Mouse (Mus musculus) hindbrain, embryonic 13.5 days (tissue): ENCODE measurements around the gene Atxn7l1. TPM values are rescaled to one million over a fixed set of nuclear protein-coding genes. Genes with fewer than 3 reads are reported as not detected.

Experiments
- ATAC-seq: fragments of 200-750 bp; cut with Nextera tagmentation; 2 replicates; pipeline ENCODE4 v1.8.0; 2017; ENCODE audit warnings: moderate TSS enrichment; ENCODE audit not compliant: low FRiP score
- H3K27ac ChIP-seq: fragments of 300-500 bp; sonication (generic); 2 replicates; pipeline ENCODE4 v1.5.1; 2015; ENCODE audit warnings: inconsistent platforms, mild to moderate bottlenecking, moderate library complexity
- H3K27me3 ChIP-seq: fragments of 300-500 bp; sonication (generic); 2 replicates; pipeline ENCODE4 v1.6.1; 2015; ENCODE audit warnings: mild to moderate bottlenecking, inconsistent platforms
- H3K36me3 ChIP-seq: fragments of 300-500 bp; sonication (generic); 2 replicates; pipeline ENCODE4 v1.6.1; 2015; ENCODE audit warnings: mild to moderate bottlenecking, inconsistent platforms
- H3K4me1 ChIP-seq: fragments of 300-500 bp; sonication (generic); replicated peaks from 2 replicates; pipeline ENCODE4 v1.6.1; 2015; ENCODE audit warnings: inconsistent platforms
- H3K4me2 ChIP-seq: fragments of 300-500 bp; sonication (generic); 2 replicates; pipeline ENCODE4 v1.6.1; 2015; ENCODE audit warnings: inconsistent platforms, mild to moderate bottlenecking, moderate library complexity
- H3K4me3 ChIP-seq: fragments of 300-500 bp; sonication (generic); 2 replicates; pipeline ENCODE4 v1.5.1; 2015; ENCODE audit warnings: mild to moderate bottlenecking, inconsistent platforms
- H3K9ac ChIP-seq: fragments of 300-500 bp; sonication (generic); 2 replicates; pipeline ENCODE4 v1.6.1; 2015; ENCODE audit warnings: mild to moderate bottlenecking, inconsistent platforms
- H3K9me3 ChIP-seq: fragments of 300-500 bp; sonication (generic); 2 replicates; pipeline ENCODE4 v1.6.1; 2016; ENCODE audit warnings: inconsistent platforms
- WGBS: fragments of 180-500 bp; shearing (Covaris S2); methylation state at CpG from one replicate; pipeline ENCODE4 v1.1.7; 2015; 5-methylcytosine and 5-hydroxymethylcytosine counted together
- polyA plus RNA-seq: library from polyadenylated mRNA; unstranded; fragments of >200 nt; fragmentation: Nextera tagmentation; extraction: Ambion mirVana; gene quantifications from 2 replicates; pipeline ENCODE4 v1.2.1, GENCODE M21; 2015

Atxn7l1 gene
- polyA plus RNA-seq, 1 experiment from 2014 or later = 22.4 TPM

DNA sequence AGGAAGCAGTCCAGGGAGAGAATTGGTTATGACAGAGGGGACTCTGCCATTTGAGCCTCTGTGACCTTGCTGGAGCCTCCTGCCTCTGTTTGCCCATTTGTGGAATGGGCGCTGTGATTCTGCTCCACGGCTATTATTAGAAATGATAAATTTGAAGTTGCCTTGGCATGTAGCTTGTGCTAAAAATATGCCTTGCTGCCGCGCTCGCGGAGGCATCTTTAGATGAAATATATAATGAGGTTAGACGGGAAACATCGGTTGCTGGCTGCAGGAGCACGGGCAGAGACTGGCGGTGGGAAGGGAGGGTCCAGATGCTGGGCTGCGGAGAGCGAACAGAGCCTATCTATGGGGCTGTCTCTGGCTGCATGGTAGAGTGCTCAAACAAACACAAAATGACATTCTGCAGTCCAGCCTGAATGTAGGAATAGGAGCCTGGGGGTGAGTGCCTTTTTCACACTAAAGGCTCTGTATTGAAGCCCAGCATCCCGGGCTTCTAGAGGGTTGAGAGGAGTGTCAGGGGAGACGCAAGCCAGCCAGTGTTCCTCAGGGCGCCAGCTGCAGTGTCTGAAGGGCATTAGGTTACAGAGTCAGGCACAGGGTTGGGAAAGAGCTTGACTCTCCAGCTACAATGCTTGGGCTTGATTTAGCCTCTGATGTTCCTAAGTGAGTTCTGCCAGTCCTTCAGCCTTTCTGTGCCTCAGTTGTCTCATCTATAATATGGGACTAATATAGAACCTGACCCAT is 96.8 kb downstream of the Atxn7l1 start:
- Histone ChIP-seq H3K4me3 (no peak overlapping the region), H3K9ac (0 out of 2 replicates have a peak overlapping the region, but pooled peaks have one; percentile 35), H3K9me3 (no peaks in the 10 kb centered on the region), H3K27me3 (no peaks in the 10 kb centered on the region), H3K4me1 (peaks cover 78% of the 10 kb centered on the region), H3K27ac (peak overlapping the region; percentile 56), H3K4me2 (no peak overlapping the region), H3K36me3 (no peaks in the 10 kb centered on the region)
- 54% methylated on average over 15 of the region's 15 CpGs for WGBS
- peak; percentile 38; the same call in 1 of the 2 replicates for ATAC-seq

DNA sequence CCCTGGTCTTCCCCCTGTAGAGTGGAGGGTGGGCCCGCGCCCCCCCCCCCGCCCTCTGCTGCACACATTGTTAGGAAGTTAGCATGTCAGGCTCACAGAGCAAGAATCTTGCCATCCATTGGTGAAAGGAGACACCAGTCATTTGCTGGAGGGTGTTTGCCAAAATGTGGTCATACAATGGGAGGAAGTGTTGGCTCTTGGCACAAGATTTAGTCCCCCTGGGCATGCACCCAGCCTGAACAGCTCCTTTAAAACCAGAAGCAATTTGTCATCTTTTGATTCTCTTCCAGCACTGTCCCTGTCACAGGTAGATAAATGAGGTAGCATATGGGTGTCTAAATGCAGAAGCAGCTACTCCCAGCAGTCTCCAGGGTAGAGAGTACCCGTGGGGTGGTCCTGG is 98.0 kb downstream of the Atxn7l1 start:
- WGBS = 62% methylated on average over 4 of the region's 4 CpGs
- Histone ChIP-seq H3K36me3 (peaks cover 8% of the 10 kb centered on the region), H3K9ac (no peak overlapping the region), H3K9me3 (no peaks in the 10 kb centered on the region), H3K27ac (peak overlapping the region; percentile 65), H3K4me2 (no peak overlapping the region), H3K4me3 (no peak overlapping the region), H3K27me3 (no peaks in the 10 kb centered on the region), H3K4me1 (peaks cover 82% of the 10 kb centered on the region)
- no peak for ATAC-seq

DNA sequence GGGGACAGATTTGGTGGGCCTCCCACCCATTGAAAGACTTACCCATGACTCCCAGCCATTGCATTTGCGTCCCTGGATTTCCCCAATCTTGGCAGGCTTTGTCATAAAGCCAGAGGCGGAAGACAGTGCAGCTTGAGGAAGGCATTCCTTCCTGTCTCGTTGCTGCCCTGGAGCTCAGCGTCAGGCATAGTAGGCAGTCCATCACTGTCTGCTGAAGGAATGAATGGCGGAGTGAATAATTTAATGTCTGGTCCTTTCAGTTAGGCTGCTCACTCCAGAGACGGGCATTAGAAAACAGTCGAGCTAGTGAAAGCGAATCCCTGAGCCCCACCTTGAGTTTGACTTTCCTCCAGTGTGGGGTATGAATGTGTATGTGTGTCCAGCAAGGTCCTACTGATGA is 99.4 kb downstream of the Atxn7l1 start:
- H3K9ac ChIP-seq = no peak overlapping the region
- no peak overlapping the region for H3K4me3 ChIP-seq
- ATAC-seq = peak; percentile 8; the same call in 1 of the 2 replicates
- H3K4me2 ChIP-seq = no peak overlapping the region
- WGBS = 31% methylated on average over 8 of the region's 8 CpGs
- H3K36me3 ChIP-seq = peaks cover 8% of the 10 kb centered on the region
- H3K27me3 ChIP-seq = no peaks in the 10 kb centered on the region
- H3K4me1 ChIP-seq = peaks cover 84% of the 10 kb centered on the region
- peak overlapping the region; percentile 65 for H3K27ac ChIP-seq
- H3K9me3 ChIP-seq = no peaks in the 10 kb centered on the region

DNA sequence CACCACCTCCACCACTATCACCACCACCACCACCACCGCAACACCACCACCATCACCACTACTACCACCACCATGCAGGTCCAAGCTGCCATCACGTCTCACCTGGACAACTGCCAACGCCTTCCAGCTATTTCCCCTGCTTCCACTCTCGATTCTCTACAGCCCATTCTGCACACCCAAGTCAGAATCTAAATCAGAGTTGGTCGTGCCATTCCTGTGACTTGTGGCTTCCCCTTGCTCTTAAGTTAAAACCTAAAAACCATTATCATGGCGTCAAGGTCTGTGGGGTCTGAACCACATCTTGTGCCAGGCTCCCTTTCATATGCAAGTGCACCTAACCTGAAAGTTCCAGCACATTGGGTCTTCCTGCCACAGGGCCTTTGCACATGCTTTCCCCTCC is 102.7 kb downstream of the Atxn7l1 start:
- no peaks in the 10 kb centered on the region for H3K27me3 ChIP-seq
- no peaks in the 10 kb centered on the region for H3K9me3 ChIP-seq
- peak overlapping the region; percentile 68 for H3K27ac ChIP-seq
- H3K4me3 ChIP-seq = no peak overlapping the region
- no peak overlapping the region for H3K9ac ChIP-seq
- 92% methylated on average over 6 of the region's 6 CpGs for WGBS
- H3K36me3 ChIP-seq = peaks cover 8% of the 10 kb centered on the region
- peaks cover 76% of the 10 kb centered on the region for H3K4me1 ChIP-seq
- no peak for ATAC-seq
- no peak overlapping the region for H3K4me2 ChIP-seq

- Histone ChIP-seq H3K27ac (0 out of 2 replicates have a peak overlapping the region, but pooled peaks have one; percentile 40), H3K4me3 (no peak overlapping the region), H3K27me3 (no peaks in the 10 kb centered on the region), H3K4me2 (no peak overlapping the region), H3K9me3 (no peaks in the 10 kb centered on the region), H3K36me3 (peaks cover 8% of the 10 kb centered on the region), H3K9ac (no peak overlapping the region), H3K4me1 (peaks cover 70% of the 10 kb centered on the region)
- WGBS = 59% methylated on average over 8 of the region's 8 CpGs
- 0 out of 2 replicates have a peak, but pooled peaks have one; percentile 11 for ATAC-seq
Observed at GRCm38 (mm10) chr12:33251399-33251798, 103.9 kb downstream of the Atxn7l1 start.

DNA sequence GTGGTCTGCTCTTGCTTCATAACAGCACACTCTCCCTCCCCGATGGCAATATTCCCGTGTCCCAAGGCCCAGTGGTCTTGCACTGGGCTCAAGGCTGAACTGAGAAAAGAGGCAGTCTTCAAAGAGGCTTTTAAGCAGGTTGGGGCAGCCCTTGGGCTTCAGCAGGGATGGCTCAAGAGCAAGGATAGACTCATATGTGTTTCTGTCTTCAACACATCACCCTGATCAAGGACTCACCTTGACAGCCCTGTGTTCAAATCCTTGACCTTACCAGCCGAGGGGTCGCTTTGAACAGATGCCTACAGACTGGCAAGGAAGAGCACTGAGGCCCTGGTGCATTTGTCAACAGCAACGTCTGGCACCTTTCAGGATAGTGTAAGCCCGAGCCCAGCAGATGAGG is 105.1 kb downstream of the Atxn7l1 start:
- Histone ChIP-seq H3K4me2 (no peak overlapping the region), H3K4me3 (no peak overlapping the region), H3K36me3 (peaks cover 8% of the 10 kb centered on the region), H3K9me3 (no peaks in the 10 kb centered on the region), H3K27me3 (no peaks in the 10 kb centered on the region), H3K4me1 (peaks cover 58% of the 10 kb centered on the region), H3K9ac (no peak overlapping the region), H3K27ac (peak overlapping the region; percentile 69; the same call in 1 of the 2 replicates)
- WGBS = 81% methylated on average over 6 of the region's 6 CpGs
- ATAC-seq = no peak

DNA sequence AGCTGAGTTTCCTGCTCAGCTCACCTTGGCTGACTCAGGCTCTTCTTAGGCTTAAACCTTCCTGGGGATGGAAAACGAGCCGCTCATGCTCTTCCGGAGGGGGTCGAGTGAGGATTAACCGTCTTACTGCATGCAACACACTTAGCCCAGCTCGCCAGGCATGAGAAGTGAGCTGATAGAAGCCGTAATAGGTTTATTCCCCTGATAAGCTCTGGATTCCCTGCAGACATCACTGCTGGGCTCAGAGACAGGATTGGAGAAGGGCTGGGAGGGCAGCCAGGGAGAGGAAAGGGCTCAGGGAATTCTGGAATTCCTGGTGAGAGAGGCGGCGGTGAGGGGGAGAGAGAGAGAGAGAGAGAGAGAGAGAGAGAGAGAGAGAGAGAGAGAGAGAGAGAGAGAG is 105.7 kb downstream of the Atxn7l1 start:
- Histone ChIP-seq H3K4me3 (no peak overlapping the region), H3K9me3 (no peaks in the 10 kb centered on the region), H3K27me3 (no peaks in the 10 kb centered on the region), H3K4me1 (peaks cover 52% of the 10 kb centered on the region), H3K36me3 (peaks cover 8% of the 10 kb centered on the region), H3K4me2 (no peak overlapping the region), H3K9ac (no peak overlapping the region), H3K27ac (peak overlapping the region; percentile 69)
- ATAC-seq = no peak
- WGBS = 54% methylated on average over 9 of the region's 9 CpGs

DNA sequence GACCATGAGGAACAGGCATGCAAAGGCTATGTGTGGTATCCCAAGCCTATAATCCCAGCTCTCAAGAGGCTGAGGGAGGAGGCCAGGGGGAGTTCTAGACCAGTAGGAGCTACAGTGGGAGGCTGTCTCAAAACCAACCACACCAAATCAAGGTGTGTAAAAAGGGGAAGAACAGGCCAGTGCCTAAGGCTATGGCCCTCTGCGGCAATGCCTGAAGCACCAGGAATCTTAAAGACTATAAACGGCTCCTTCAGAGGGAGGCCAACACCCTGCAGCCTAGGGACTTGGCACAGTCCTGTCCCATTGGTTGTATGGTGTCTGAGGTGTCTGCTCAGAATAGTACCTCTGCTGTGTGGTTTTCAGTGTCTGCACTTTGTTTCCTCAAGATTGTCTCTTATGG is 107.8 kb downstream of the Atxn7l1 start:
- Histone ChIP-seq H3K27me3 (no peaks in the 10 kb centered on the region), H3K36me3 (peaks cover 2% of the 10 kb centered on the region), H3K9me3 (no peaks in the 10 kb centered on the region), H3K27ac (no peak overlapping the region; the same call in 1 of the 2 replicates), H3K9ac (no peak overlapping the region), H3K4me2 (no peak overlapping the region), H3K4me3 (no peak overlapping the region), H3K4me1 (peaks cover 38% of the 10 kb centered on the region)
- WGBS = 96% methylated on average over 2 of the region's 2 CpGs
- no peak for ATAC-seq

DNA sequence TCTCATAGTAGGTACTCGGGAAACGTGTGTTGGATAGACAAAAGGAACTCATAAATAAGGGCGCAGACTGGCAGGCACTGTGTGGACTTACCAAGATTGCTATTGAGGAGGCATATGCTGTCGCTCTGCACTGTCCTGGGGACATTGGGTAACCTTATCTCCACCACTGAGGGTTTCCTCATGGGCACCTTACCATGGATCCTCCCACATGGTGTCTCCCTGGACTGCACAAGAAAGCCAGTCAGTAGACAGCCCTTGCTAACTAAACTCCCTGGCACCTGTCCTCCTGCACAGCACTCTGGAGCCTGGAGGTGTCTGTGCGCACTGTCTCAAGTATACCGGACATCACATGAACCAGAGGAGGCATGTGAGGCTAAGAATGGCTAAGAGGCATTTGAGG is 108.9 kb downstream of the Atxn7l1 start:
- Histone ChIP-seq H3K27me3 (no peaks in the 10 kb centered on the region), H3K9ac (no peak overlapping the region), H3K4me3 (no peak overlapping the region), H3K9me3 (no peaks in the 10 kb centered on the region), H3K4me1 (peaks cover 33% of the 10 kb centered on the region), H3K27ac (no peak overlapping the region), H3K4me2 (no peak overlapping the region), H3K36me3 (no peaks in the 10 kb centered on the region)
- ATAC-seq = no peak
- WGBS = 93% methylated on average over 6 of the region's 6 CpGs

DNA sequence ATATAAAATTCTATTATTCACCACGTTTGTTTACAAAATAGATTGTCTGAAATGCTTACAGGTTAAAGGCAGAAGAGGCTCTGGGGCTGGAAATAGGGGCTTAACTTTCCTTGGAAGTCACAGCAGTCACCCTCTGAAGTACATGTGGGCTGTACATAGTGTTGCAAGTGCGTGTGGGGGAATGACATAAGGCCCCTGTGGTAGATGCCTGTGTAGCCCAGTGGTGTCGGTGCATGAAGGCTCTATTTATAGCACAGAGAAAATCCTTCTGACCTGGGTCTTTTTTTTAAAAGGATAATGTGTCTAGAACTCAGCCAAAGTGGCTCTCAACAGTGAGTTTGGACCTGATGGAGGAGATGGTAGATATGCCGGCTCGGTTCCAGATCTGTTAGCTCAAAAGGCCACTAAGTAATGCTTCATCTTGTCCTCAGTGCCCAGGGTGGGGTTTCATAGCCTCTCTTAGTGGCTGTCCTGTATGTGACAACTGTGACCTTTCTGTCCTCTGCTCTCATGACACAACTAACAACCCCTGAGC is 111.6 kb downstream of the Atxn7l1 start:
- 90% methylated on average over 5 of the region's 5 CpGs for WGBS
- H3K27ac ChIP-seq = no peak overlapping the region
- no peak overlapping the region for H3K4me3 ChIP-seq

DNA sequence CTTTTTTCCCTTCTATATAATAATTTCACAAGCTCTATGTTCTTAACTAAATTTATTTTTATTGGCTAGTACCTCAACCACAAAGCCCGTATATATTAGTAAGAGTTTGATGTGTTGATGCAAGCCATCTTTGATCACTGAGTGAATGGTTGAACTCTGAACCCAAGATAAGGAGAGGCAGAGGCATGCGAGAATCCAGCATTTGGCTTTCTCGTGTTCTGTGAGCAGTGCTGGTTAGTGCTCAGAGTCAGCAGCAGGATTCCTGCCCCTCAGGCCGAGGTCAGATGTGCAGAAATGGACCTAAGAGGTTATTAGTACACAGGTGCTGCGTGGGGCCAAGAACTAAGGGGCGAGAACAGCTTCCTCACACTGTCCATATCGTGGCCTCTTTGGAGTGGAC is 113.1 kb downstream of the Atxn7l1 start:
- Histone ChIP-seq H3K27me3 (no peaks in the 10 kb centered on the region), H3K27ac (no peak overlapping the region), H3K36me3 (peaks cover 4% of the 10 kb centered on the region; the same call in 1 of the 2 replicates), H3K4me1 (peaks cover 6% of the 10 kb centered on the region), H3K4me3 (no peak overlapping the region), H3K9me3 (no peaks in the 10 kb centered on the region), H3K9ac (no peak overlapping the region), H3K4me2 (no peak overlapping the region)
- 85% methylated on average over 7 of the region's 7 CpGs for WGBS
- ATAC-seq = no peak

More for the DNA sequence above, 111.6 kb downstream of the Atxn7l1 start:
- peaks cover 21% of the 10 kb centered on the region for H3K4me1 ChIP-seq
- ATAC-seq = no peak
- no peaks in the 10 kb centered on the region for H3K9me3 ChIP-seq
- no peak overlapping the region for H3K4me2 ChIP-seq
- no peaks in the 10 kb centered on the region for H3K27me3 ChIP-seq
- H3K9ac ChIP-seq = no peak overlapping the region
- H3K36me3 ChIP-seq = peaks cover 4% of the 10 kb centered on the region; the same call in 1 of the 2 replicates

GRCm38 (mm10) chr12:33265877-33266276 is 118.4 kb downstream of the Atxn7l1 start:
- ATAC-seq = 0 out of 2 replicates have a peak, but pooled peaks have one; percentile 26
- peaks cover 4% of the 10 kb centered on the region; the same call in 1 of the 2 replicates for H3K36me3 ChIP-seq
- H3K27me3 ChIP-seq = no peaks in the 10 kb centered on the region
- no peaks in the 10 kb centered on the region for H3K9me3 ChIP-seq
- H3K27ac ChIP-seq = 0 out of 2 replicates have a peak overlapping the region, but pooled peaks have one; percentile 8
- H3K4me3 ChIP-seq = no peak overlapping the region
- no peak overlapping the region for H3K4me2 ChIP-seq
- peaks cover 14% of the 10 kb centered on the region for H3K4me1 ChIP-seq
- WGBS = 85% methylated on average over 11 of the region's 11 CpGs
- no peak overlapping the region for H3K9ac ChIP-seq
